Mouse (Mus musculus): ENCODE data around the gene Hhat.
A peak's percentile ranks its signal among the peaks of the same experiment; 100 is the strongest.

- peak; percentile 72 for TF ChIP-seq CTCF (IDR thresholded peaks at IDR 0.05; ENCODE audit: low read depth, low read length)
- no peak for TF ChIP-seq POLR2A (IDR thresholded peaks at IDR 0.05; ENCODE audit: insufficient read depth, low read length)
These were observed 43.9 kb downstream of the Hhat start for GRCm38 (mm10) chr1:192726996-192727624.

All from ES-Bruce4 (cell line).